Mouse (Mus musculus): ENCODE measurements around the gene Echdc3. TPM values are rescaled to one million over a fixed set of nuclear protein-coding genes. Genes with fewer than 3 reads are reported as not detected.

Gene Echdc3
- polyA plus RNA-seq (2017; shearing (Covaris generic)), result 0.73 TPM

DNA sequence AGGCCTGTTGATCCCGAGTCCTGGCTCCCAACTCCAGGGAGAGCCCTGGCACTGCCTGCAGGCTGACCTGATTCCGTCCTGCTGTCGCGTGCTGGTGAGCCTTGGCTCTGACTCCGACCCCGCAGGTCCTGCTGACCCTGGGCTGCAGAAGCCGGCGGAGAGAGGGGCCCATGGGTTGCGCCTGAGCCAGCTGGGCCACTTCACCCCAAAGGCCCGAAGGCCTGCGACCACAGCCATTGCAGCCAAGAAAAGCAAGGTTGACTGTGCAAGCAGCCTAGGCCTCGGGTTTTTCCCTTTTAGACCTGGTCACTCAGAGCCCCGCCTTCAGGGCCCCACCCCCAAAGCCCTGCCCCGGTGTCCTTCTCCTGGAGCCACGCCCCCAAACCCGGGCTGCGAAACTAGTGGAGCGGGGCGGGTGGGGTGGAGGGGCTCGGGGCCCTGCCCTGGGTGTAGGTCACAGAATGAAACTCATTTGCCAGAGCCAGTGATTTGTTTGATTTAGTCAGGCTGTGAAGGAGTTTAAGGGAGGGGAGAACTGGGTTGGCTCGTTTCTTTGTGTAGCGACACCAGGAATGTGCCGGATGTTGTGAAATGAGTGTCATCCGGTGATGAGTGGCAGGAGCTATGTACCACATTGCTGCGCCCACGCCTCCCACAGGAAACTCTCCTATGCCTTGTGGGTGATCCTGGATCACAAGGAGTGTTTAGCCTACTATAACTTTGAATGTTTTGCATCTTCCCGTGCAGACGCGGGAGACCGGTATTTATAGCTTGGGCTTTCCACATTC is at the start of gene Echdc3:
TSS of gene Echdc3 (minus strand) at position 310 of the 788 bp plus-strand sequence.

Other genes with a start within 250 kb of the Echdc3 start
- not detected for gene Proser2, start 82.8 kb downstream of the Echdc3 start, polyA plus RNA-seq (2017; shearing (Covaris generic))
- gene Usp6nl, start 109.6 kb upstream of the Echdc3 start, polyA plus RNA-seq (2017; shearing (Covaris generic)), result 11.1 TPM